Mouse (Mus musculus): ENCODE data around the gene Esyt3.

The Esyt3 gene

DNA sequence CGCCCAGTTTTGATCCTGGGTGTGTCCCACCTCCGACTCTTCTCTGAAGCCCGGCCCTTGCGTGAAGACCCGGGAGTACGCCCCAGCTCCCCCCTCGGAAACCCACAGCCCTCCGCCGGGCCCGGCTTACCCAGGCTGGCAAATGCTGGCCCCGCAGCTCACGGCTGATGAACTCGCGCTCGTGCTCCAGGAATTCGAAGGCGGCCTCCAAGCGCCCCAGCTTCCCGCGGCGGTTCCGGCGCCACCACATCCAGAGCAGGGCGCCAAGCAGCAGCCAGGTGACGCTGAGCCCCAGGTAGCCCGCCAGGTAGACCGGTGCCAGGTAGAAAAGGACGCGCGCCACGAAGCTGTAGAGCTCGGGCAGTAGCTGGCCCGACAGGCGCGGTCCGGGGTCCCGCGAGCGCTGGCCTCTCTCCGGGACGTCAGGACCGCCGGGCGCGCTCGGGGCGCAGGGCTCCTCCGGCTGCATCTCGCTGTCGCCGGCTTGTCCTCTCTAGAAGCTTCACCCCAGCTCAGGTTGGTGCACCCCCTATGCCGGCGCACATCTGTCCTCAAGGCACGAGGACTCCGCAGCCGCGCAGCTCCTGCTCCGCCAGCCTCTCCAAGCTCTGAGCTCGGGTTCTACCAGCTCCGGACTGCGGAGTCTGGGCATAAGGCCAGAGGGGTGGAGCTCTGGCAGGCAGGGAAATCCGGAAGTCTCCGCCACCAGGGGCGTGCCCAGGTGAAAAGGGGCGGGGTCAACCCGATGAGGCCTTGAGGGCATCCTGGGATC, at the start of gene Esyt3:
Gene Esyt3 (minus strand): TSS at position 637 of the 772 bp plus-strand sequence.
- peak; percentile 74 for DNase-seq

DNA sequence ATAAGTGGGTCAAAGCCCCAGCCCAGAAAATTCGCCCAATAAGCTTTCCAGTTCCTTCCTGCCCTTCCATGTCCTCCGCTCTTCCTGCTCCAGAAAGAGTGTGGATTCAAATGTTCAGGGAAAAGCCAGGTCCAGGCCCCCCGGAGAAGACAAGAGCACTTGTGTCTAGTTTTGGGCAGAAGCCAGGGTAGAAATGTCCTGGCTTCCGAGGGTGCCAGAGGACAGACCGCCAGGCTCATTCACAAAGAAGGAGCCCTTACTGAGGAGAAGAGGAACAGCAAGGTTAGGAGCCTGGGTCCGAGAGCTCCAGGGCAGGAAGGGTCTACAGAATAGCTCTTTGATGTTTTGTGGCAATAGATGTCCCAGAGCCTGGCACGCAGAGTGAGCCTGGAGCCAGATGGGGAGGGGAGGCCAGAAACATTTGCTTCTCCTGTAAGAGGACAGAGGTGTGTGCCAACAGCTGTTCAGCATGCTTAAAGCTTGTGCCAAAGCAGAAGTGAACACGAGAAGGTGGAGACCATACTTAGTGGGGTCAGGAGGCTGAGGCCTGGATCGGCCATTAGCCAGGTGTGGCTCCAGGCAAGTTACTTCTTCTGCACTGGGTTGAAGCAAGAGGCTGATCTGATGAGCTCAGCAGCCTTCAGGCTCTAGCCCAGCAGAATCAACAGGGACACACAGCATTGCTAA, 43.1 kb upstream of the Esyt3 start:
- DNase-seq = no peak

DNA sequence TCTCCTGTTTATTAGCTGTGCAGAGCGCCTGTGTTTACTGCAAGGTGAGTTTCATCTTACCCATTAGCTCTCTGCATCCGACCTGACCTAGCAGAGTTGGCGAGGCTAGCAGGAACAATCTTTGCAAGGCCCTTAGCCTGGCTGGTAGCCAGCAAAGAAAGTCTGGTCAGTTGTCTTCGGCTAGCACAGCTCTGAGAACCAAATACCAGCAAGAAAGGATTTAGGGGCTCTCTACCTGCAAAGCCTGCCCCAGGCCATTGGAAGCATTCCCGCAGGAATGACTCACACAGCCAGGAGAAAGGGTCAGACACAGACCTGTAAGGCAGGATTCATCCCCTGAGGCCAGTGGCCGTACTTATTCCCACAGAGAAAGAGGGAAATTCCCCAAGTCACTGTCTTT, 42.4 kb upstream of the Esyt3 start:
- peak; percentile 44 for DNase-seq

DNA sequence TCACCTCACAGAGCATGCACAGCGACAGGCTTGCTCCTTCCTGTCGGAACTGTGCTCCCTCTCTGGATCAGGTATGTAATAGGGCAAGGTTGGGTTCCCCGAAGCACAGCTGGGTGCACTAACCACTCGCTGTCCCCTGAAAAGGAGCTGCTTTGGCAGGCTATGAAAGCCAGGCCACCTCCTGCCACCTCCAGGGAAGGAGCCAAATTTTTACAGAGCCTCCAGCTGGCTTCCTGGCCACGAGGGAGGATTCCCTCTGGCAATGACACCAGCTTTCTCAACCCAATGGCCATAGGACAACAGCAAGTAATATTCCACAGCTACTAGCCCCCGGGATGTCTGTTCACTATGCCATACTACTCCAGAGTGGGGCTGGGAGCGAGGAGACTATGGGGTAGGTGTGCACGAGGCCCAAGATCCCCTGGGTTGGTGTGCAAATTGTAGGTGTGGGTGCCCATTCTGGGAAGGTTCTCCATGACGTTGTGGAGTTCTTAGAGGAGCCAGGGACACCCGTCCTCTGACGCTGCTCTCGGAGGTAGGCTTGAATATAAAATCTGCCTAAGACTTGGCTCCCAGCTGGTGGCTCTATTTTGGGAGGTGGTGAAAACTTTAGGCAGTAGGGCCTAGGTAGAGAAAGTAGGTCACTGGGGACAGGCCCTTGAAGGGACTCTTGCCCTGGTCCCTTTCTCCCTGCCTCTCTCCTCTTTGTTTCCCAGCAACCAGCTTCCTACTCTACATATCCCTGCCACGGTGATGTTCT, 38.9 kb upstream of the Esyt3 start:
- no peak for DNase-seq

DNA sequence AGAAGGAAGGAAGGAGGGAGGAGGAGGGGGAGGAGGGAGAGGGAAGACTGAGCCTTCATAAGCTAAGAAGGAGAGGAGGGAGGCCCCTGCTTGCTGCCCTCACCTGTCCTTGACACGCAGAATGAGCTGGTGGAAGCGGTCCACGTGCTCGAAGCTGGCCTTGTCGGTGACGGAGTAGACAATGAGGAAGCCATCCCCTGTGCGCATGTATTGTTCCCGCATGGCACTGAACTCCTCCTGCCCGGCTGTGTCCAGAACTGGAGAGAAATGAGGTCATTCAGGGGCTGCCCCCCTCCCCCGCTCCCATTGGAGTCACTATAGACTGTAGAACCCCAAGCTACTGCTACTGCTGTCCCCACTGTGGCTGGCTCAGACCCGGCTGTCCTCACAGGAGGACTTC, 36.0 kb upstream of the Esyt3 start:
- DNase-seq = no peak

DNA sequence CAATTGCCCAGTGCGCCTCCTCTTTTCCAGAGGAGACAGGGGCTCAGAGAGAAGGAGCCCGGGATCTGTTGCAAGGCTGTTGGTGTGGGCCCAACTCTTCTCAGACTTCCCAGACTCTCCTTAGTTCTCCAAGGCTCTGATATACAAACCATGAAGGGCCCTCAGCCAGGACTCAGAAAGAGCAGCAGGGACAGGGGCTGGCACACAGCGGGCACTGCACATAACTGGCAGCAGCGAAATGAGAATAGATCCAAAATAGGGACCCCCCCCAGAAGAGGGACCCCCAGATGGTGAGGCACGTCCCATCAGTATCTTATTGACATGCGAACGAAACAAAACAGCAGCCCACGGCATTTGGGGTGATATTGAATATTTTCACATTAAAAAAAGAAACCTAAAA, 34.8 kb upstream of the Esyt3 start:
- DNase-seq = no peak

DNA sequence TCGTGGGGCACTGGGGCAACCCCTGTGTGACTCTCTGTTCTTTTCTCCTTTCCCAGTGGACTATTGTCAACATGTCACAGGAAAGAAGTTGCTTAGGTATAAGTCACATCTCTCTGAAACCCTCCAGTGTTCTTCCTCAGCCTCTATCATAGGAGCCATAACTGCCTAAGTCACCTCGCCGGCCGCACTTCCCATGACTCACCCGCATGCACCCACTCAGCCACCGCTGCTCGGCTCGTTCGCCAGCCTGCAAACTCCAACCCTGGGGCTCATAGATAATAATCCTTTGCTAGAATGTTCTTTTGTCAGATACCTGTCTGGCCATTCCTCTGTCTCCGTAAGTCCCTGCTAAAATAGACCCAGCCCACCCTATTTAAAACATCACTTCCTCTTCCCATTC, 33.2 kb upstream of the Esyt3 start:
- DNase-seq = no peak

DNA sequence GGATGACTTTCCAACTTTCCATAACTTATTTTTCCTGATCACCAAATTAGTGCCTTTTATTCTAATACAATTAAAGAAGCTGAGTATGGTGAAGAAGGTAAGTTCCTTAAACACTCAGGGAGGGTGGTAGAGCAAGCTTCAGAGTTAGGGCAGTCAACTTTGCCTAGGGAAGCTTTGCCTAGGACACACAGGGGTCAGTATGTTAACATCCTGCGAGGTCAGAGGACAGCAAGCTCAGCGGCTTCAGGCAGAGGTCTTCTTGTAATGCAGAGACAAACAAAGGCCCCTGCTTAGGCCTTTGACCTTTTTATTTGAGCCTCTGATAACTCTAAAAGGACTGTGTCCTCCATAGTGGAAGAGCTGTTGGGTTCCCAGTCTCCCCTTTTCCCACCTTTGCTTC, 32.4 kb upstream of the Esyt3 start:
- no peak for DNase-seq

DNA sequence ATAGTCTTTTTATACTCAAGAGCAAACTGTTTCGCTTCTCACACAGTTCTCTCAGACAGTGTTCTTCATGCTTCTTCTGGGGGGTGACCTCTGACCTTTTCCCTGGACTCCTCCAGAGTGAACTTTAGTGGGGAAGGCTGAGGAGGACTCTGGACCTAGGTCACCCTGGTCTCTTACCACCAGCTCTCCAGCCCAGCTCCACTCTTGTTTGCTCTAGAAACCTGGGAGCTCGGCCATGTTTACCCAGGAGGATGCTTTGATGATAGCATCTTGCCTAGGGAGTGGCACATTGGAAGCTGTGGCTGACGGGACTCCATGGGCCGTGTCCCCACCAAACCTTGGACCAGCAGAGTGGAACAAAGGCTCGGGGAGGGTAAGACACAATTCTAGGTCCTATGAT, 31.8 kb upstream of the Esyt3 start:
- DNase-seq = no peak

DNA sequence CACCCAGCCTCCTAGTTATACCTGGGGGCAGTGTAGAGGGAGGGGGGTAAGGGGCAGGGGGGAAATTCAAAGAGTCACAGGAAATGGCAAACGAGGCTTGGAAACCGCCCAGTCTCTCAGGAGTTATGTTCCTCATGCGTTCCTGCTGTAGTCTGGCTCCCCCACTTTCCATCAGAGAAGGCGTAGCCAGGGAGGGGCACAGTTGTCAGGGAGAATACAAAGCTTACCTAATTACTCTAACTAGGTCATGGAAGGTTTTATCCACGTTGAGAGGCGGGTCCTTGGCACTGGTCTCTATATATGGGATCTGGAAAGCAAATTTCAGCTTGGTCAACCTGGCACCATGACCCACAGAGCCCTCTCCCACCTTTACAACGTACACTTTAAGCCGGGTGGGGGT, 31.1 kb upstream of the Esyt3 start:
- DNase-seq = no peak

DNA sequence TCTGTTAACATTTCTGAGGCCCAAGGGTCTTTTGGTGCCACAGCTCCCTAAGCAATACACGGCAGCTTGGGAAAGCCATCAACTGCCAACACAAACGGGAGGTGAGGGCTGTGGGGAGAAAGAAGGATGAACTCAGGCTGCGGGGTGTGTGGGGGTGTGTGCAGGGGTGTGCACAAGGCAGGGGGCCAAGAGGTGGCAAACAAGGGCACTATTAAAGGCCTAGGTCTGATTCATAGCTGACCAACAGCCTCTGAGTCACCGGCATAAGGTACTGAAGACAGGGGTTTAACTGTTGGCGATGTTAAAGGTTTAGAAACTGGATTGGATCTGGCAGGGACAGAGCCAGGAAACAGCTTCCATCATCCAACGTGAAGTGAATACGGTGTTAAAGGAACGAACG, 30.5 kb upstream of the Esyt3 start:
- DNase-seq = no peak

DNA sequence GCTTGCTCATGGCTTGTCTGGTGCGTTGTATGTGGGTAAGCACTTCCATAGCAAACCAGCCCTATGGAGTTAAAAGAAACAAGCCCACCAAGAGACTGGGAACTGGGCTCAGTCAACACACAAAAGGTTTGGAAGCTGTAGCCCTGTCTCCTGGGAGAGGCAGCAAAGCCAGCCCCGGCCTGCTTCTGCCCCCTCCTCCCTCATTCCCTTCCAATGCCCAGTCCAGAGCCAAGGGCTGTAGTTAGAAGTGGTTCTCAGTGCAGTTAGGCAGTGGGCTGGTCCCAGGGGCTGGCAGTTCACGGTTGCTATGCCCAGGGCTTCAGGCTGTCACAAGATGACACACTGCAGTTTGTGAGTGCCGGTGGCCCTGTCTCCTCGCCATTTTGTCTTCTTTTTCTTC, 29.7 kb upstream of the Esyt3 start:
- DNase-seq = no peak

DNA sequence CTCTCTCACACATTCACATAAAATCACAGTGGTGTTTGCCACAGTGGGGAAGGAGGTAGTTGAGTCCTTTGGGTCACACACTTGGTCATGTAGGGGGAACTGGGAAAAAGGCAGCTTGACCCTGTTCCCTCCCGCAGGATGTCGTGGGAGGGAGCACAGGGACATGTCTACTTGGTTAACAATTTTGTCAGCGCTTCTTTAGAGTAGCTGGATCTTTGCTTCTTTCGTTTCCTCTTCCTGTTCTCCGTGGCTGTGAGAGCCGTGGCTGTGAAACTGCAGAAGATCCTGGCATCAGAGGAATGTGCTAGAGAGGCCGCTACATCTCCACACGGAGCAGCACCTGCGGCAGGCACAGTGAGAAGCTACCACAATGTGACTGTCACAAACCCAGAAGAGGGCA, 24.2 kb upstream of the Esyt3 start:
- no peak for DNase-seq

DNA sequence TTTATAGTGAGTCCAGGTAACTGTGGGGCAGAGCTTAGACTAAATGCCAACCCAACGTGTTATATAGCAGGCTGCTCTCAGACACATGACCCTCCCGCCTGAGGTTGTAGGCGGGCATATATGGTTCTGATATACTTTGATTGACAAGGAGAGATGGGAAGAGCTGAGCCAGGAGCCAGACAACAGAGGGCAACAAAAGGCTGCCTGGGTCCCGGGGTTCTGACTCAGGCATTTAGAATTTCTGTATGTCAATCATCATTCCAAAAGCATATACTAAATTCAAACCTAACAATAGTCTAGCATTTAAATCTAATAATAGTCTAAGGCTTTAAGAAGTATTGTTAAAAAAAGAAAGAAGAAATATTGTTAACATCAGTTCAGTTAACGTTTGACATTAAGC, 20.8 kb upstream of the Esyt3 start:
- DNase-seq = no peak

DNA sequence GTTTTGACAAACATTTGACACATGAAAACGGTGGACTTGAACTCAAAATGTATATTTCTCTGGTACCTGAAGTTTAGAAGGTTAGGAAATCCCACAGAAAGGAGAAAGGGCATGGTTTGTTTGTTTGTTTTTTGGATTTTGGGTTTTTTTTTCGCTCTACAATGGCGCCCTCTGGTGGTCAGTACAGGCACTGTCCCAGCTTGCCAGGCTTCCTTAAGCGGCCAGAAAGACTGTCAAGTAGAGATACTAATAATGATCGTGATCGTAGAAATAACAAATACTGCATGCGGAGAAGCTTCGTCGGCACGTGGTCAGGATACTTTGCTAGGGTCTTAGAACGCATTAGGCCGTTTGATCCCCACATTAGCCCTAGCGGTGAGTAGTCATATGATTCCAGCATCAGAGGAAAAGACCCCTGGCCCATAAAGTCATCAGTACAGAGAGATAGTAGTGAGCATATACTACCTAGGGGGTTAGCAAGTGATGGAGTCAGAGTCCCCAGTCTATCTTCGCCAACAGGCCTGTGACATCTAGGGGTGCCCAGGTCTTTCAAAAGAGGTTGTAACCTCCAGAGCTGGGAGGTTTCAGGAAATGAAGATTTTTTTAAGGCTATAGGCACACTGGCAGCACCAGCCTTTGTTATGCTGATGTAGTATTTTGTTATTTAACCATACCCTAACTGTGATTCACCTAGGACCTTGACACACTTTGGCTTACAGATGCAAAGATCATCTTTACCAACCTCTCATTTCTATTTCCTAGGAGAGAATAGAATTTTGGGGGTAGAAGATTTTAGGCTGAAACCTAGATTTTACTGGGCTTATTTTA, 18.4 kb upstream of the Esyt3 start:
- DNase-seq = peak; percentile 73

DNA sequence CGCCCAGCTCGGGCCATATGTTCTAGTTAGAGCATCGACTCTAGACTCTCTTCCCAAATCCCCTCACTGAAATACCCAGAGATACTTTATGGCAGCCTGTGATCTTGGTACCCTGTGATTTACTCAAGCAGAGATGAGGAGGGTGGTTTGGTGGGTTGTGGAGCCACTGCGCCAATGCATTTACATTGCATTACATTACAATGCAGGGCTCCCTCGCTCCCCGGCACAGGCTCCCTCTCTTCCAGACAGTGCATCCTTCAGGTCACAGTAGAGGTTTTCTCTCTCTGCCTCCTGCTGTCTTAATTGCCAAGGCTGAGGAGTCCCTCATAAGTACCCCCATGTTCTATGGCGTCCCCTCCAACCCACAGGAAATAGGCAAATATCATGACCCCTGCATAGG, 10.1 kb upstream of the Esyt3 start:
- no peak for DNase-seq

DNA sequence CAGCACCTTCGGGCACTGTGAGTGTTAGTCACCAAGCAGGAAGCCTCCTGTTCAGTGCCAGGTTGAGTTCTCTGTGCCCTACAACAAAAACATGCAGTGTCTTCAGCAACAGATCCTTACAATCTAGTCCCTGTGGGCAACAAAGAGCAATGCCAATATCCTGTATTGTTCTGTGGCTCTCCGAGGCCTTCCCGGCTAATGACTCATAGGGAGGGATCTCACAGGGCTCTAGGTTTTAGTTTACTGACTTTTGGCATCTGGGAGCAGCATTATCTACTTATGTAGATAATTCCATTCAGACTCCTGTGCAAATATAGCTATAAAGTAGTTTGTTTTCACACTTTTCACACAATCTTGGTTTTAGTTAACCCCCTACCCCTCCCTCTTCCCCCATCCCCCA, 7.5 kb upstream of the Esyt3 start:
- DNase-seq = no peak

DNA sequence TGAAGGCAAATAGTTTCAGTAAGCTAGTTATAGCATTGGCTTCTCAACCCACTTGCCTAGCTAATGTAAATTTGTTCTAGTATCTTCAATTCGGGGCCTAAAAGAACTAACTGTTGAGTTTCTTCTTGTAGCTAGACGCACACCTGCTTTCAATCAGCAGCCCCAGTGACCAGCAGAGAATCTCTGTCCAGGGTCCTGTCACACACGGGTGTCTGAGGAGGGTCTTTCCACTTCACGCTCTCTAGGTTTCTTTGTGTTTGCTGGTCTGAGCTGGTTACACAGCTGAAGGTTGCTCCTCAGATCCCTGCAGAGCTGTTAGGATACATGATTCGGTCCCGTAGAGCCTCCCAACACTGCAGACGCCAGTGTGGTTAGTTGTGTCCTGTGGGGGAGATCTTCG, 4.7 kb upstream of the Esyt3 start:
- no peak for DNase-seq

DNA sequence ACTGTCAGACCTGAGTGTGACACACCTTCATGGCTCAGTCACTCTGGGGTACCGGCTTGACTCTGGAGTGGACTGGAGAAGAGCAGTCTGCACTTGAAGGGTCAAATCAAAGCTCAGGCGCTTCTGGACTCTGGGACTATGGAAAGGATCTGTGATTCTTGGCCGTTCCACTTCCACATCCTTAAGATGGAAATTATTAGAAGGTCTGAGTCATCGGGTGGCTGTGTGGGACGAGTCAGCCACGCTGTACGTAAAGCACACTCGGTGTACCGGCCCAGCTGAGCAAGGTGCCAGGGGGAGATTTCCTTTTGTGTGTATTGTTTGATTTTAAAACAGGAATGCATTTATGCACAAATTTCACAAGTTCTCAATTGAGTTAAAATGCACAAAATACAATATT, 3.6 kb upstream of the Esyt3 start:
- DNase-seq = no peak

DNA sequence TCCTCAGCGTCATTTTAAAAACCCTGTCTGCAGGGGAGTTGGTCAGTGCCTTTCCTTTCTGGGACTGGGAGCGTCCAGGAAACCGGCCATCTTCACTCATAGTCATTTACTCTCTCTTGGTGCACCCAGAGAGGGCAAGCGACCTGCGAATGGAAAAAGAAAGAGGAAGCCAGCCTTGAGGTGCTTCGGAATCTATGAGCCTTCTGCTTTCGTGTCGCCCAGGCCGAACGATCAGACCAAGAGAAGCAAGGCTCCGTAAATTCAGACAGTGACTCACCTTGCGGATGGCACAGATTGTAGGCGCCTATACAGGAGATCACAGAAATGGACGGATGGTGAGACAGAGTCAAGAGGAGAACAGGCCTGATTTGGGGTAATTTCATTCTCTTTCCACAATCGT, 655 bp upstream of the Esyt3 start:
- no peak for DNase-seq

DNA sequence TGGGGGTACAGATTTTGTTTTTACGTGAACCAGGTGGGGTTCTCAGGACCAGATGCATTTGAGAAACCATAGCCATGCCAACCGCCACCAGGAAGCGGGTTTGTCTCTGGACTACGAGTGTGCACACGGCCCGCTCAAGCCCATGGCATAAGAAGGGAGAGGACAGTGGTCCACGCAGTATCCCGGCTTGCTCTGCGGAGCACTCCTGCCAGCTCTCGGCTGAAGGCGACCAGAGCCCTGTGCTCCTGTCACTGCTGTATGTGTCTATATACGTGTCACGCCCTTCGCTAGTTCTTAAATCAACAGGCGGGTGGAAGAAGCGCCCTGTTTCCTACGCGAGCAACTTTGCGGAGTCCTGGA, 816 bp downstream of the Esyt3 start:
- DNase-seq = no peak

DNA sequence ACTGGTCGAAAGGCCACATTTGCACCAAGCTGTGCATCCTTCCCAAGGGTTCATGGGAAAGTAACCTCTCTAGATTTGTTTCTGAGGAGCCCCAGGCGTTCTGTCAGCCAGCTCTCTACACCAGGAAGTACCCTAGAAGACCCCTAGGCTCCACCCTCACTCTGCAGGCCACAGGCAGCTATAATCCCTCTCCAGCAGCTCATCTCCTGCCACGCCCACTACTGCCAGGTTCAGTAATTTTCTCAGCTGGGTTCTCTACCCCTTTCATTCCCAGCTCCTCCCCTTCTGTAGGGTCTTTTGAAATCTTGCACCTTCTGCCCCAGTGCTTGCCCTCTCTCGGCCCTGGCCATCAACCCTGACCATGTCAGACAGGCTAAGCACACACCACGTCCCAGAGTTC, 2.4 kb downstream of the Esyt3 start:
- DNase-seq = no peak

DNA sequence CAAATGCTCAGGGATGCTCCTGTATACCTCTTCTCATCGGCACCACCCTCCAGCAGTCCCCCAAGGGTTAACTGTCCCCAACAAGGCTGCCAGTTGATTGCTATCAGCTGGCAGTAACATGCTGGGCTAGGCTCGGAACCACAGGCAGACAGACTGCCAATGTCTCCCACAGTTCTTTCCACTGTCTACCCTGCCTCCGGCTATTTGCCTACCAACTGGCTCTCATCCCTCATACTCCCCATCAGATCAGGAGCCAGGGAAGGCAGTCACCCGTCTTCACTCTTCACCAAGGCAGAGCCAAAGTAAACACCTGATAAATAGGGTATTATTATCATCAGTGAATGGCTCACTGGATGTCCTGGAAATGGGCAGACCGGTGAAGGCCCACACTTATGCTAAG, 3.6 kb downstream of the Esyt3 start:
- DNase-seq = no peak
